Mouse (Mus musculus) bone marrow, adult 2 months (tissue): ENCODE data around the gene Atl2.

ENCODE experiments used
- CTCF ChIP-seq: fragments of 200-500 bp; IDR thresholded peaks from 2 replicates; pipeline ENCODE4 v1.5.1; 2011; ENCODE audit warnings: low read length, control low read depth; ENCODE audit not compliant: control insufficient read depth, insufficient read depth
- POLR2A ChIP-seq: fragments of 200-500 bp; IDR thresholded peaks from 2 replicates; pipeline ENCODE4 v1.6.1; 2011; ENCODE audit warnings: low read depth, mild to moderate bottlenecking, control low read depth, low read length, borderline replicate concordance; ENCODE audit not compliant: control insufficient read depth

DNA sequence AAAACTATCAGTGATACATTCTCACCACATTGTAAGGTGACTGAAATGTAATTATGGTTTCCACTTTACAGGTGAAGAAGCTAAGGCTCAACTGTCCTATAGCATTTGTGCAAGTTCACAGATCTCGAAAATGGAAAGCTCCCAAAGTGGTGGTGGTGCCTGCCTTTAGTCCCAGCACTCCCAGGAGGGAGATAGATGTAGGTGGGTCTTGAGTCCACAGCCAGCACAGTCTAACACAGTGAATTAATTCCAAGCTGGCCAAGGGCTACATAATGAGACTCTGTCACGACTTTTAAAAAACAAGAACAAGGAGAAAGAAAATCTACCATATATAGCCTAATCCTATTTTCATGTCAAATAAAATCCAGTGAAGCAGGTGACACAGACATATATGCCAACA is 50.2 kb downstream of the Atl2 start:
- TF ChIP-seq CTCF, result no peak
- no peak for TF ChIP-seq POLR2A
